Mouse (Mus musculus) heart, embryonic 10.5 days (tissue): ENCODE data around the gene Spem1. TPM values are rescaled to one million over a fixed set of nuclear protein-coding genes. Genes with fewer than 3 reads are reported as not detected.

Experiments used
- polyA plus RNA-seq: library from polyadenylated mRNA; unstranded; fragments of >200 nt; fragmentation: Nextera tagmentation; extraction: Ambion mirVana; gene quantifications from 2 replicates; pipeline ENCODE4 v1.2.1, GENCODE M21; 2016

Gene Spem1
- polyA plus RNA-seq, 1 experiment from 2014 or later: not detected

Other genes starting within 250 kb of the Spem1 start
- 27.2 and 32.4 TPM in 2 replicates for gene Wrap53, start 241.9 kb downstream of the Spem1 start, polyA plus RNA-seq
- 104 and 161 TPM in 2 replicates for gene Trp53, start 241.8 kb downstream of the Spem1 start, polyA plus RNA-seq
- gene Atp1b2, start 216.2 kb downstream of the Spem1 start, polyA plus RNA-seq: 15.6 and 24.1 TPM in 2 replicates
- gene Shbg, start 204.3 kb downstream of the Spem1 start, polyA plus RNA-seq: 0.25 and 7.5 TPM in 2 replicates
- gene Sat2, start 200.2 kb downstream of the Spem1 start, polyA plus RNA-seq: 18.8 and 21.8 TPM in 2 replicates
- gene Fxr2, start 189.2 kb downstream of the Spem1 start, polyA plus RNA-seq: 31.5 and 44.7 TPM in 2 replicates
- 0.15 TPM in 1 of 2 replicates, not detected in the other for gene Sox15, start 166.9 kb downstream of the Spem1 start, polyA plus RNA-seq
- 62.1 and 63.7 TPM in 2 replicates for gene Mpdu1, start 159.5 kb downstream of the Spem1 start, polyA plus RNA-seq
- gene Cd68, start 156.0 kb downstream of the Spem1 start, polyA plus RNA-seq: 2.0 and 4.4 TPM in 2 replicates
- gene Eif4a1, start 149.8 kb downstream of the Spem1 start, polyA plus RNA-seq: 481 and 586 TPM in 2 replicates
- gene Senp3, start 140.1 kb downstream of the Spem1 start, polyA plus RNA-seq: 95.3 and 108 TPM in 2 replicates
- gene Tnfsf13, start 136.4 kb downstream of the Spem1 start, polyA plus RNA-seq: 0.25 TPM in 1 of 2 replicates, not detected in the other
- 3.0 and 4.7 TPM in 2 replicates for gene Tnfsf12, start 126.3 kb downstream of the Spem1 start, polyA plus RNA-seq
- 1.8 and 2.2 TPM in 2 replicates for gene Tnfsfm13, start 126.1 kb downstream of the Spem1 start, polyA plus RNA-seq
- gene Polr2a, start 63.5 kb downstream of the Spem1 start, polyA plus RNA-seq: 24.9 and 29.6 TPM in 2 replicates
- 0.16 TPM in 1 of 2 replicates, not detected in the other for gene Slc35g3, start 60.2 kb downstream of the Spem1 start, polyA plus RNA-seq
- gene Zbtb4, start 56.3 kb downstream of the Spem1 start, polyA plus RNA-seq: 1.7 and 2.4 TPM in 2 replicates
- gene Chrnb1, start 26.2 kb downstream of the Spem1 start, polyA plus RNA-seq: 3.9 and 4.9 TPM in 2 replicates
- gene Fgf11, start 20.3 kb downstream of the Spem1 start, polyA plus RNA-seq: 0.97 and 1.1 TPM in 2 replicates
- gene Tmem102, start 16.6 kb downstream of the Spem1 start, polyA plus RNA-seq: 1.5 and 1.8 TPM in 2 replicates
- not detected in 2 replicates for gene Gm39566, start 6.9 kb downstream of the Spem1 start, polyA plus RNA-seq
- gene Spem2, start 3.7 kb downstream of the Spem1 start, polyA plus RNA-seq: 0.08 TPM in 1 of 2 replicates, not detected in the other
- gene Nlgn2, start 15.6 kb upstream of the Spem1 start, polyA plus RNA-seq: 1.3 and 3.7 TPM in 2 replicates
- 294 and 327 TPM in 2 replicates for gene Tmem256, start 16.3 kb upstream of the Spem1 start, polyA plus RNA-seq
- gene Plscr3, start 24.2 kb upstream of the Spem1 start, polyA plus RNA-seq: 72.7 and 74.5 TPM in 2 replicates
- 0.28 and 1.2 TPM in 2 replicates for gene Tnk1, start 36.5 kb upstream of the Spem1 start, polyA plus RNA-seq
- not detected in 2 replicates for gene Tmem95, start 55.8 kb upstream of the Spem1 start, polyA plus RNA-seq
- gene Kctd11, start 59.2 kb upstream of the Spem1 start, polyA plus RNA-seq: 5.0 and 6.2 TPM in 2 replicates
- gene Acap1, start 73.4 kb upstream of the Spem1 start, polyA plus RNA-seq: 10.6 and 16.2 TPM in 2 replicates
- 5.5 and 8.7 TPM in 2 replicates for gene 2810408A11Rik, start 78.8 kb upstream of the Spem1 start, polyA plus RNA-seq
- gene Neurl4, start 78.9 kb upstream of the Spem1 start, polyA plus RNA-seq: 8.3 and 12.7 TPM in 2 replicates
- gene Gps2, start 91.7 kb upstream of the Spem1 start, polyA plus RNA-seq: 55.2 and 69.4 TPM in 2 replicates
- gene Eif5a, start 99.8 kb upstream of the Spem1 start, polyA plus RNA-seq: 2,011 and 2,470 TPM in 2 replicates
- 1.8 and 2.1 TPM in 2 replicates for gene Ybx2, start 113.6 kb upstream of the Spem1 start, polyA plus RNA-seq
- gene Slc2a4, start 126.0 kb upstream of the Spem1 start, polyA plus RNA-seq: 17.8 and 24.1 TPM in 2 replicates
- 4.7 and 22.3 TPM in 2 replicates for gene Cldn7, start 142.6 kb upstream of the Spem1 start, polyA plus RNA-seq
- gene Ctdnep1, start 159.0 kb upstream of the Spem1 start, polyA plus RNA-seq: 20.5 and 23.8 TPM in 2 replicates
- gene Elp5, start 160.3 kb upstream of the Spem1 start, polyA plus RNA-seq: 135 and 147 TPM in 2 replicates
- 365 and 379 TPM in 2 replicates for gene Gabarap, start 169.0 kb upstream of the Spem1 start, polyA plus RNA-seq
- 51.8 and 73.3 TPM in 2 replicates for gene Phf23, start 173.6 kb upstream of the Spem1 start, polyA plus RNA-seq
- 29.5 and 40.3 TPM in 2 replicates for gene Dvl2, start 178.4 kb upstream of the Spem1 start, polyA plus RNA-seq
- gene Acadvl, start 193.2 kb upstream of the Spem1 start, polyA plus RNA-seq: 79.1 and 102 TPM in 2 replicates
- 5.7 and 9.3 TPM in 2 replicates for gene Dlg4, start 194.8 kb upstream of the Spem1 start, polyA plus RNA-seq
- gene Asgr1, start 231.9 kb upstream of the Spem1 start, polyA plus RNA-seq: 0.23 and 0.93 TPM in 2 replicates